Mouse (Mus musculus) stomach, postnatal 0 days (tissue): ENCODE measurements around the gene Msl3.

Experiments used
- CTCF ChIP-seq: IDR thresholded peaks from 2 replicates; pipeline ENCODE4 v1.5.1; 2016; ENCODE audit warnings: antibody characterized with exemption, low read depth, mild to moderate bottlenecking, moderate library complexity
- EP300 ChIP-seq: optimal IDR thresholded peaks from 2 replicates; pipeline ENCODE3; 2016; ENCODE audit warnings: antibody characterized with exemption

GRCm38 (mm10) chrX:168672425-168672824 is 1.3 kb downstream of the Msl3 start:
- TF ChIP-seq CTCF (no peak), EP300 (no peak)
